Mouse (Mus musculus): ENCODE results near the gene Lin28b.
"Not testable (repeated sequence)": the region's sequence is repeated elsewhere in the genome, so short reads cannot be mapped to it uniquely, and the experiment has no call there.

The Lin28b gene

DNA sequence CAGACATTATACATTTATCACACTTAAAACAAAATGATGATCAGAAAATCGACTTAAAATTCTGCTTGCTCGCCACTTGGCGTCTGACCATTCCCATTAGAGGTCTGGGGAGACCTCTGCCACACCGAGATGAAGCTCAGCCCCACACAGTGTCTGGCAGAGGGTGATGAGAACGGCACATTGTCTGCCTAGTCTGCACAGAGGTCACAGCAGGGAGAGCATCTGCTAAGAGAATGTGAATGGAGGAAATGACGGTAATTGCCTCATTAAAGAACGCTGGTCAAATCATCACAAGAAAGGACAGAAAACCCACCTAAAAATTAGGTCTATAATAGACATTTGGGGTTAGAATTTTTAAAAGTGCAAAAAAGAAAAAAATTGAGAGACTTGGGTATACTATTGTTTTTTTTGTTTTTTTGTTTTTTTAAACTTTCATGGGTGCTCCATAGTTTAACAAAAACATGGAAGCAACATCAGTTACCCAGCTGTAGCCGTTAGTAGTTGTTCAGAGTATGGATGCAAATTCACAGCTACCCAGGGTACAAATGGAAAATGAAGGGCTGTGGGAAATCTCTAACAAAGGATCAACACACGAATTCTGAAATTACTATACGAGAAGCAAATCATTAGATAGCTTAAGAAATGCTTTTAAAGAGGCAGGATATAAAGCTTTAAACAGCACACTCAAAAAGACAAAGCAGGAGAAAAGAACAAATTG lies 75.4 kb downstream of the Lin28b start:
- DNase-seq (ENCODE audit: low read depth), result no peak

GRCm38 (mm10) chr10:45399702-45400243 lies 86.4 kb downstream of the Lin28b start:
- DNase-seq (ENCODE audit: low read depth), result no peak

- DNase-seq (ENCODE audit: low read depth), result no peak
Measured at GRCm38 (mm10) chr10:45398211-45398610, 88.0 kb downstream of the Lin28b start.

DNA sequence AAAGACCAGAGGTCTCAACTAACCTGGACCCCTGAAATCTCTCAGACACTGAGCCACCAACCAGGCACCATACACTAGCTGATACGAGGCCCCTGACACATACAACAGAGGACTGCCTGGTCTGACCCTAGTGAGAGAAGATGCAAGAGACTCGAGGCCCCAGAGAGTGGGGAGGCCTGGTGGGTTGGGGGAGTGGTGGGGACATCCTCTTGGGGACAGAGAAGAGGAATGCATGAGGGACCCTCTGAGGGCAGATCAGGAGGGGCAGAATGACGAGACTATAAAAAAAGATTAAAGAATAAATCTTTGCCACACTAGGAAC lies 103.6 kb downstream of the Lin28b start:
- DNase-seq (ENCODE audit: low read depth), result no peak

- peak; percentile 6 for DNase-seq (ENCODE audit: low read depth)
Measured at GRCm38 (mm10) chr10:45381937-45382636, 104.1 kb downstream of the Lin28b start.

GRCm38 (mm10) chr10:45378269-45378668 lies 107.9 kb downstream of the Lin28b start:
- no peak for DNase-seq (ENCODE audit: low read depth)

DNA sequence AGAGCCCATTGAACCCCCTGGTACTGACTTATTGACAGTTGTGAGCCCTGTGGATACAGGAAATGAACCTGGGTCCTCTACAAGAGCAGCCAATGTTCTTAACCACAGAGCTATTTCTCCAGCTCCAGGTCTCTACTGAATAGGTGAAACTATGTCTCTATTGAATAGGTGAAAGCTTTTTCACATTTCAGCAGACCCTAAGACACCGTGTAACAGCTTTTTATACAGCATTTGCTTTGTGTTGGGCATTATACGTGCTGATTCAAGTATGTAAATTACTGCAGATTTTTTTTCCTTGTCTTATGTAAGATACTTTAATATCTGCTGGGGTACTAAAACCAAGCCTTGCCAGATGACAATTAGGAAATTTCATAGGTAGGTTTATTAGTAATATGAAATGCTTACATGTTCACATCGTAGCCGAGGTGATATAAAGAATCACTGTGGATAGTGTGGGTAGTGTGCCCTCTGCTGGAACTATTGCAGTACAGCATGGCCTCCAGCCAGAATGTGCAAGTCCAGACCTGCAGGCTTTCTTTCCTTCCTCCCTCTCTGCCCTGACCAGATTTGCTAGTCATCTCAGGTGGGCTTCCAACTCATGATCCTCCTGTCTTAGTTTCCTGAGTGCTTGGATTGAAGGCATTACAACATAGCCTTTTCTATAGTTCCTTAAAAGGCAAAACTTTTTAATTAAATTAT lies 113.1 kb downstream of the Lin28b start:
- peak; percentile 63 for DNase-seq (ENCODE audit: low read depth)

DNA sequence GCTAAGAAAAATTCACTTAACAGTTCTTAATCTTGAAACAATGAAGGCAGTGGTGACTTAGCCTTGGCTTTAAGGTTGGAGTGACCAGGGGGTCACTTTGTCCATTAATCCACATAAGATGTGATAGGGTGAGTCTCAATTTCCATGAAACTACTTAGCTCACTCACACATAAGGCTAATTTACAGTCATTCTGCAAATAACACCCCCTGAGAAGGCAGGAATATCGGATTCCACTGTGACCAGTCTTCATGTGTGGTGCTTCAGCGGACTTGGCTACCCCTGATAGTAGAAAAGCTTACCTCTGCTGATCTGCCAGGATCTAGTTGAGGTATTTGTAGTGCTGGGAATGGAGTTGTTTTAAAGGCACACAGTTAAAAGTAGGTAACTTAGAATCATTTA lies 115.7 kb downstream of the Lin28b start:
- DNase-seq (ENCODE audit: low read depth), result no peak

DNA sequence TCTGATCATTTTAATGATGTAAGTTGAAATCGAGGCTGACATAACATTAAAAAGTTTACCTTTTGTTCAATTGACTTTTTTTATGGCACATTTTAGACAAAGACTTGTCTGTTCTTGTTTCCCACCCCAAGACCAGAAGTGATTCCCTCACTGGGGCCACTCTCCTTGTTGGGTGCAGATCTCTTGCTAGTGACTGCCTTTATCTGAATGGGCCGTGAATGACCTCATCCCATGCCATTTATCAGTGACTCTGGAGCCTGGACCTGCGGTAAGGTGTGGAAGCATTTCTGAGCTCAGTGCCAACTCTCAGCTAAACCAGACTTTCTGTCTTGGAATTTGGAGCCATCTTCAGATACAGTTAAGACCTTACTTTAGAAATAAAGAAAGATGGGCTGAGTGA lies 116.6 kb downstream of the Lin28b start:
- DNase-seq (ENCODE audit: low read depth), result no peak

- no peak for DNase-seq (ENCODE audit: low read depth)
Measured at GRCm38 (mm10) chr10:45366987-45367705, 119.0 kb downstream of the Lin28b start.

DNA sequence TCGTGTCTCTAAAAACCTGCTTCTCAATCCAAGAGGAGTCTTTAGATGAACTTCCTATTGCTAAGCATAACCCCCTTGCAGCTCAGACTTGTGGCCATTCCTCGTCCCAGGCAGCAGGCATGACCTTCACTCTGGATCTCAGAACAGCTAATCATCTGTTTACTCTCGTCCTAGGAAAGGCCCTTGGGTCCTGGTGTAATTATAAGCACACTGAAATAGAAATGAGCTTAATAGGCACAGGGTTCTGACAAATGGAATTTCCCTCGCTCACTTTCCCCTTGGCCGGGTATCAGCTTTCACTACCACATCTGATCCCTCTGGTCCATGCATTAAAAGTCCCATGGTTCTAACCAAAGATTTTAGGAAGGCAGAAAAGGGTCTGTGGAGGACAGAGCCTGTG lies 122.8 kb downstream of the Lin28b start:
- no peak for DNase-seq (ENCODE audit: low read depth)

DNA sequence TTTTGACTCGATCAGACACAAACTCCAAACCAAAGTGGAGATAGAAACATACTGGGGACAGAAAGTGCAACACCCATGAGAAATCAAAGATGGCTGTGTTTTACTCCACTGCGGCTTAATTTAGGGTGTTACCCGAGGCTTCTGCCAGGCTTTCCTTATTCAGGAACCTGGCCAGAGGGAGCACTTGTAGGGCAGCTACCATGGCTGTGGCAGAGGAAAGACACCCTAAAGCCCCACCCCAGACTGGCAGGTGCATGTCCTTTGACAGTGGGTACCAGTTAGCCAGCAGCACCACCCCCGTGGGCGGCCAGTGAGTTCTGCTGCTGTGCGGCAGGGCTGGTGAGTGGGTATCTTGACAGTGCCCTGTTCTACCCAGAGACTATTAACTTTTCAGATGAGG lies 130.1 kb downstream of the Lin28b start:
- DNase-seq (ENCODE audit: low read depth), result no peak

DNA sequence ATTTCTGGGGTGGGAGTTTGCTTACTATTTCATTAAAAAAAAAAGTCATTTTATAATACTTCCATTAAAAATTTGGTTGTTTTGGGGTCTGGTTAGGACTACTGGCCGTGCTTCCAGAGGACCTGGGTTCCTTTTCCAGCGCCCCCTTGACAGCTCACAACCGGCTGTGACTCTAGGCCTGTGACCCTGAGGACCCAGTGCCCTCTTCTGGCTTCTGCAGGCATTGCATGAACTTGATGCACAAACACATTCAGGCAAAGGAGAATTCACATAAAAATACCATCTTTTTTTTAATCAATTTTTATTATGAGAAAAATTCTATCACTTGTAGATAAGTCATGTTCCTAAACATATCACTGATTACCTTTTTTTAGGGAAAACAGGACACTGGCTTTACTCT lies 138.1 kb downstream of the Lin28b start:
- not testable (repeated sequence) for DNase-seq (ENCODE audit: low read depth)

- no peak for DNase-seq (ENCODE audit: low read depth)
Measured at GRCm38 (mm10) chr10:45345217-45345616, 141.0 kb downstream of the Lin28b start.

- peak; percentile 3 for DNase-seq (ENCODE audit: low read depth)
Measured at GRCm38 (mm10) chr10:45344381-45344780, 141.8 kb downstream of the Lin28b start.

DNA sequence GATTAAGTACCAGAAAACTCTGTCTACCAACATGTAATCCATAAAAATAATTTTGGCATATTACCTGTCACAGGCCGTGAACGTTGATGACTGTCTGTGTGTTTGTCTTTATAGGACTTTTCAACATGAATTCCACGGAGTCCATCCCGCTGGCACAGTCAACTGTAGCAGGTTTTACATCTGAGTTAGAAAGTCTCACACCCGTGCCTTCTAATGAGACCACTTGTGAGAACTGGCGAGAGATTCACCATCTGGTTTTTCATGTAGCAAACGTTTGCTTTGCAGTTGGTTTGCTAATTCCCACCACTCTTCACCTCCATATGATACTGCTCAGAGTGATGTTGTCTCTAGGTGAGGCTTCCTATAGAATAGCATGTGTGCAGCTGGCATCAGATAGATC lies 147.1 kb downstream of the Lin28b start:
- DNase-seq (ENCODE audit: low read depth), result no peak

GRCm38 (mm10) chr10:45335434-45336422 lies 150.5 kb downstream of the Lin28b start, which contains the start of gene Bves:
Bves (plus strand) TSS chr10:45335772.
- DNase-seq (ENCODE audit: low read depth), result no peak

DNA sequence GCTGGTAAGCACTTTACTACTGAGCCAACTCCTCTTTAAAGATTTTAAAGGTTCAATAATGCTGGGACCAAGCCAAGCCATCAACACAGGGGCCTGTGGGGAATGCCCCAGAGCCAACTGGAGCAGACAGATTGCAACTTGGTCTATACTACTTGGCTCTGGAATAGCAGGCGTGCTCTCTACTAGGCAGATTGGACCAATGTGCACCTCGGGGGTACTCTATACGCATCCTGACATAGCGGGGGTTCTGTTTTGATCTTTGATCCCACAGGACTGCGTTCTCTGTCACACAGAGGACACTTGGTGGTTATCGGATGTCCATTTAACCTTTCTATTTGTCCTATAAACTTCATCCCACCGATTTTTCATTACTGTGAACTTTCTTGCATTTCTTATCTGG lies 151.3 kb downstream of the Lin28b start:
- DNase-seq (ENCODE audit: low read depth), result no peak

DNA sequence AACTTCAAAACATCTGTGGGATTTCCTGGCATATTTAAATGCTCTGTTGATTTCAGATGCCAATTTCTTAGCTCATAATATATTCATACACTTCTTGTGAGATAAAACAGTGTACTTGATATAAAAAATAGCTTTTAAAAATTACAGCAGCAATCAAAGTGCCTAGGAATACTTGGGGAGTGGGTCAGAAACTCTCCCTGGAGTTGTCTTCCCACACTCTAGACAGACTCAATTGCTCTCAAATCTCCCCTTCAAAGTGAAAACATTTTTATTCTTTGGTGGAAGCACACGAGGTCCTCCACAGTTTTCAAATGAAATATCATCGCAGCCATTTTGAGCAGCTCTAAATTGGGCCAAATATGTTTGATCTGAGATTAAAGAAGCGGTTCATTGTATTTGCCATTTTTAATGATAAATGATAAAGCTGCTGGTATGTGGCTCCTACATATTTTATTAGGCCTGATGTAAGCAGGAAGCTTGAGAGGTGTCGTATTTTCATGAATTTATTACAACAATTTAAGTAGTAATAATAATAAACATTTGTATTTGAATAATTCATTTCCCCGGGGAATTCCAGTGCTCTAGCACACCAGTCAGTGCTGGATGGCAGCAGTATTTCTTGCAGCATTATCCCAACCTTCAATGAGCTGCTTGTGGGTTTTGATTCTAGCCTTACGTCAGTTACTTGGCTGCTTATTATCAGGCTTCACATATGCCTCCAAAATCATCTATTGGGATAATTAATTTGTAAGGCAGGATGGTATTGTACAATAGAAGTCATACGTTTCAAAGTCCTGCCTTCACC lies 157.8 kb downstream of the Lin28b start:
- no peak for DNase-seq (ENCODE audit: low read depth)

All from induced T-regulatory cell, adult 2 months (primary cell).